Mouse (Mus musculus) layer of hippocampus, adult 18-20 months (tissue): ENCODE data around the gene Ptprq. TPM values are rescaled to one million over a fixed set of nuclear protein-coding genes. Genes with fewer than 3 reads are reported as not detected.

Experiments used
- DNase-seq, 2 experiments: peaks; one replicate each; pipeline ENCODE4 v3.0.0; 2022; ENCODE audit warnings: low spot score in 2 of 2
- total RNA-seq, 2 experiments: library from RNA; stranded (reverse); gene quantifications; 2 replicates each; pipeline ENCODE4 v1.2.3; 2021

Ptprq gene
- total RNA-seq, 2 experiments from 2014 or later = 0.13 to 0.22 TPM

- peak in 1 of 2 experiments; percentile 16 for DNase-seq
Observed at GRCm38 (mm10) chr10:107649687-107650086, 70.2 kb downstream of the Ptprq start.

GRCm38 (mm10) chr10:107628104-107628503 lies 91.7 kb downstream of the Ptprq start:
- no peak for DNase-seq

- no peak for DNase-seq
Observed at GRCm38 (mm10) chr10:107626648-107627047, 93.2 kb downstream of the Ptprq start.

GRCm38 (mm10) chr10:107624211-107624610 lies 95.6 kb downstream of the Ptprq start:
- no peak for DNase-seq

DNA sequence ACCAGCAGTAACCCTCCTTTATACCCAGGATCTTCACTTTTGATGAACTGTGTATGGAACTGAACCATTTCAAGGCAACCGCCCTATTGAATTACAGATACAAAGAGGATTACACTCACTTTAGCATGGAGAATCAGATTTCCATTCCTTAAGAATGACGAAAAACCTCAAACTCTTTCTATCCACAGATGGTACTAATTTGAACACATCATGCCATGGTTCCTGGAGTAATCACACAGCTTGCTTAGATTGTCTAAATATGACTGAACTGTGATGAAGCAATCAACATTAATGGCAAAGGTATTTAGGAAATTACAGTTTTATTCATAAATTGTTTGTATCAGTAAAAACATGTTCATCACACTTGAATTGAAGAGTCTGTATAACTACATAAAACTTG lies 104.4 kb downstream of the Ptprq start:
- no peak for DNase-seq

DNA sequence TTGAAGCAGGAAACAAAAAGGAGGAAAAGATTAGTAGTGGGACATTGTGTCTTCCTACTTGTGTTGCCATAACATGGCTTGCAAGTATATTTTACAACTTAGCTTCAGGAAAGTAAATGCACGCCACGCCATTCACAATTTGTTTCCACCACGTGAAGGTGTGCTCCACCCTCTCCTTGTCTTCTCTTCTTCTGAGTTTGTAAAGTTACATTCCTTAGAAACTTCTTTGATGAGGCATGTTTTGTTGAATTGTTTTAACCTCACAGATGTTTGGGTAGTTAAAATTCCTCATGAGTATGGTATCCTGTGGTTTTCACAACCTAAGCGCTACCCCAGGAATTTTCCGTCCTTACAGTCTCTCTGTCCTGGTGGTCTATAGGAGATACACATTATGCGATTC lies 118.5 kb downstream of the Ptprq start:
- no peak for DNase-seq

- no peak for DNase-seq
Observed at GRCm38 (mm10) chr10:107583360-107583759, 136.5 kb downstream of the Ptprq start.

GRCm38 (mm10) chr10:107569044-107569443 lies 150.8 kb downstream of the Ptprq start:
- DNase-seq = no peak

GRCm38 (mm10) chr10:107568261-107568660 lies 151.6 kb downstream of the Ptprq start:
- no peak for DNase-seq

GRCm38 (mm10) chr10:107562875-107563274 lies 157.0 kb downstream of the Ptprq start:
- DNase-seq = no peak

GRCm38 (mm10) chr10:107560881-107561280 lies 159.0 kb downstream of the Ptprq start:
- no peak for DNase-seq

- DNase-seq = no peak
Observed at GRCm38 (mm10) chr10:107543026-107543425, 176.8 kb downstream of the Ptprq start.

DNA sequence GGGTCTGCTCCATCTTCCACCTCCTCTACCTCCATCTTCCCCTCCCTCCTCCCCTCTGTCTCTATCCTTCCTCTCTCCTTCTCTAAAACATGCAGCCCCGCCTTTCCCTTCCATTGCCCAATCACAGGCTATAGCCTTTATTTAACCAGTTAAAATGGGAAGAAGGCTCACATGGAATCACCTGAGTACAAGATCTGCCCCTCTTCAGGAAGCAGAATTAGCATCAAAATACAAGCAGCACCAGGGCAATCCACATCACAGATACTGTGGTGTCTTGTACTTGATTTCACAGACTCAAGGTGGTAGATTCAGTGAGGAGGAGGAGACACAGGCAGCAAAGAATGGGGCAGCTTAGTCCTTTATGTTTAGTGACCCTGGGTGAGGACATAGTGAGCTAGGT lies 191.1 kb downstream of the Ptprq start:
- DNase-seq = no peak

GRCm38 (mm10) chr10:107519216-107519615 lies 200.6 kb downstream of the Ptprq start:
- DNase-seq = no peak

GRCm38 (mm10) chr10:107516641-107517040 lies 203.2 kb downstream of the Ptprq start:
- DNase-seq = no peak

DNA sequence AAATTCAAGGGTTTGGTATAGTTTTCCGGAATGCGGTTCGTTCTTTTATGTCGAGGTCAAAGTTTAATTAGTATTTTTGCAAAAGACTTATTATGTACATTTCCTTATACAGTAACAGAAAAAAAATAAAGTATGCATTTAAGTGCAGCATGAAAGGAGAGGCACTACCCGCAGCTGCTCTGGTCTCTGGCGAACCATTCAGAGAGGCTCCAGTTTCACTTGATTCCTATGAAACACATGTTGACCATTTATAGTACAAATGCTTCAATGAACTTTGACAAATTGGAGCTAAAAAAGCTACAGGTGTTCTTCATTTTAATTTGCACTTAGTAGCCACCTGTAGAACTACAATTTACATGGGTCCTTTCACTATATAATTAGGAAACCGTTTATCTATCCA lies 205.1 kb downstream of the Ptprq start:
- DNase-seq = no peak

DNA sequence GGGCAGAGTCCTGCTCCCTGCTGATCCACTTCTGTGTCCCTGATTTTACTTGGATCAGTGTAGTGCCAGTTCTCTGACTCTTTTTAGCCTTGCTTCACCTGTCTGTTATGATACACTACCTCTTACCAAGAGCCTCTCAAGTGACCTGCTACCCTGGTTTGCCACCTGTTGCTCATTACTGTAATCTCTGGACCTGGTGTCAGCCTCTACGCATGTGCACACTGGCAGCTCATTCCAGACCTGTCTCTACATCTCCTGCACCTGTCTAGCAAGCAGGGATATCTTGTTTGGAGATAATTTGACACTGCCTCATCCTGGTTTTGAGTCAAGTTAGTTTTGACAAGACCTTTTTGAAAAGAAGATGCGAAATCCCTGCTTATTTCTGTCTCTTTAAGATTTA lies 213.5 kb downstream of the Ptprq start:
- DNase-seq = no peak

- DNase-seq = no peak
Observed at GRCm38 (mm10) chr10:107503430-107503829, 216.4 kb downstream of the Ptprq start.

- no peak for DNase-seq
Observed at GRCm38 (mm10) chr10:107502193-107502592, 217.7 kb downstream of the Ptprq start.

GRCm38 (mm10) chr10:107499656-107500055 lies 220.2 kb downstream of the Ptprq start:
- peak in 1 of 2 experiments; percentile 48 for DNase-seq

- no peak for DNase-seq
Observed at GRCm38 (mm10) chr10:107496402-107496801, 223.4 kb downstream of the Ptprq start.

DNA sequence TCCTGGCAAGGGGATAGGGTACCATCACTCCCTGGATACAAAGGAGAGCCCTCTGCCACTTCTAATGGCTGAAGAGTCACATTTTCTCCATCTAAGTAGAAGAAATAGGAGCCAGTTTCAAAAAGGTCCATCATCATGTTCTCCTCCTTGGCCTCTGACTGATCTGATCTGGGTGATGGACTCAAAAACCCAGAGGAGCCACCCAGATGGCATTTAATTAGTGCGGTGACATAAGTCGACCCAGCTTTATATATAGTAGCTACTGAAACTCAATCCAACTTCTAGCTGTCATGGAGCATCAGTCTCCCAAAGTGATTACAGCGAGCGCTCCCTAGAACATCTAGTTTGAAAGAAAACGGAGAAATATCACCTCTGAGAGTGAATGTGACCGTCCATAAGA lies 225.3 kb downstream of the Ptprq start, which contains the start of gene Myf6:
Gene Myf6, minus strand, starts transcription at position 170 of the 400 bp plus-strand sequence.
- DNase-seq = no peak

GRCm38 (mm10) chr10:107493580-107494474 lies 226.0 kb downstream of the Ptprq start:
- DNase-seq = no peak
